Mouse (Mus musculus) brown adipose tissue, adult 24 weeks (tissue): Measurements from ENCODE around the gene Get4. TPM values are rescaled to one million over a fixed set of nuclear protein-coding genes. Genes with fewer than 3 reads are reported as not detected.

Source experiments
- H3K27ac ChIP-seq: fragments of 200-500 bp; replicated peaks from 2 replicates; pipeline ENCODE4 v1.5.1; 2012; ENCODE audit warnings: low read depth, mild to moderate bottlenecking, low read length
- H3K4me1 ChIP-seq: fragments of 200-500 bp; 2 replicates; pipeline ENCODE4 v1.6.1; 2012; ENCODE audit warnings: low read length, mixed read lengths; ENCODE audit not compliant: control insufficient read depth, insufficient read depth, insufficient read length
- H3K4me3 ChIP-seq: fragments of 200-500 bp; 2 replicates; pipeline ENCODE4 v1.5.1; 2012; ENCODE audit warnings: low read depth, mild to moderate bottlenecking, low read length, moderate library complexity; ENCODE audit not compliant: insufficient read depth
- polyA plus RNA-seq: library from polyadenylated mRNA; stranded (reverse); fragments of >200 nt; gene quantifications from 2 replicates; pipeline ENCODE4 v1.2.4, GENCODE M21; 2012; ENCODE audit not compliant: missing spikeins, insufficient read depth, insufficient read length

Get4 gene
- polyA plus RNA-seq, 1 experiment: 36.7 TPM

DNA sequence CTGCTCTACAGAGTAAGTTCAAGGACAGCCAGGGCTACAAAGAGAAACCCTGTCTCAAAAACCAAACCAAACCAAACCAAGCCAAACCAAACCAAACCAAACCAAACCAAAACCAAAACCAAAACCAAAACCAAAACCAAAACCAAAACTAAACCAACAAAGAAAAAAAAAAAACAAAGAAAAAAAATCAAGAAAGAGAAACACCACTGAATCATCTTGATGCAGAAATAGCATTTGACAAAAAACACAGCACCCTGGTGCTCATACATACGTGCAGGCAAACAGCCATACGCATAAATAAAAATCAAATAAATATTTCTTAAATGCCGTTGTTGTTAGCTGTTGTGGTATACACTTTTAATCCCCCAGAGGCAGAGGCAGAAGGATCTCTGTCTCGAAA lies 58.4 kb downstream of the Get4 start:
- Histone ChIP-seq H3K4me1 (no peaks in the 10 kb centered on the region), H3K4me3 (no peak overlapping the region), H3K27ac (no peak overlapping the region)

DNA sequence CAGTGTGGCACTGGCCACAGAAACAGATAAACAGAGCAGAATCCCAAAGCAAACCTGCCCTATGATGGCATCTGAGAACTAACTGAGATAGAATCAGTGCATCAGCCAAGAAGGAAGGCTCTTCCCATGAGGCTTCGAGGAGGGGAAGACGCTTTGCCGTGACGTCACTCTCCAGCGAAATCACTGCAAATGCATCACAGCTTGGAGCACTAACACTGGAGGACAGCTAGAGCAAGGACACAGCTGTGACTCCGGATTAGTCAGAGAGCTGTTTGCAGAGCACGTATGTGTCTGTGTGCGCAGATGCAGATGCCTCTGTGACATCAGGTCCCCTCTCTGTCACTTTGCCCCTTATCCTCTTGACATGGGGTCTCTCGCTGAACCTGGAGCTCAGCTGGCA lies 59.7 kb downstream of the Get4 start:
- no peak overlapping the region for H3K4me3 ChIP-seq
- no peak overlapping the region for H3K27ac ChIP-seq
- no peaks in the 10 kb centered on the region for H3K4me1 ChIP-seq

DNA sequence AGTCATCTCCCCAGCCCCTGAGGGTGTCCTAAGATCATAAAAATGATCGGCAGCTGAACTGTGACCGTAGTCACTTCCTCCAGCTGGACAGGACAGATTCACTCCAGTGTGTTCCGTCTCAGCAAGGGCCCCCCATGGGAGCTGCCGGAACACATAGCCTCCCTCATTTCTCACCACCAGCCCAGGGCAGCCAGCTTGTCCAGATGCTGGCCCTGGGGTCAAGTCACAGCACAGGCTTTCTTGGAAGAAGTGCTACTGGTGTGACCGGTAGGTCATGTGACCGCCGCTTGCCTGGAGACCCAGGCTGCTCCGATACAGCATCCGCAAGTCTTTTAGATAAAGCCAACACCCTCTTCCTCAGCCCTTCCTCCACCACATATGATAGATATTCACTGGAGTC lies 61.4 kb downstream of the Get4 start:
- no peak overlapping the region for H3K4me3 ChIP-seq
- no peaks in the 10 kb centered on the region for H3K4me1 ChIP-seq
- H3K27ac ChIP-seq: no peak overlapping the region

DNA sequence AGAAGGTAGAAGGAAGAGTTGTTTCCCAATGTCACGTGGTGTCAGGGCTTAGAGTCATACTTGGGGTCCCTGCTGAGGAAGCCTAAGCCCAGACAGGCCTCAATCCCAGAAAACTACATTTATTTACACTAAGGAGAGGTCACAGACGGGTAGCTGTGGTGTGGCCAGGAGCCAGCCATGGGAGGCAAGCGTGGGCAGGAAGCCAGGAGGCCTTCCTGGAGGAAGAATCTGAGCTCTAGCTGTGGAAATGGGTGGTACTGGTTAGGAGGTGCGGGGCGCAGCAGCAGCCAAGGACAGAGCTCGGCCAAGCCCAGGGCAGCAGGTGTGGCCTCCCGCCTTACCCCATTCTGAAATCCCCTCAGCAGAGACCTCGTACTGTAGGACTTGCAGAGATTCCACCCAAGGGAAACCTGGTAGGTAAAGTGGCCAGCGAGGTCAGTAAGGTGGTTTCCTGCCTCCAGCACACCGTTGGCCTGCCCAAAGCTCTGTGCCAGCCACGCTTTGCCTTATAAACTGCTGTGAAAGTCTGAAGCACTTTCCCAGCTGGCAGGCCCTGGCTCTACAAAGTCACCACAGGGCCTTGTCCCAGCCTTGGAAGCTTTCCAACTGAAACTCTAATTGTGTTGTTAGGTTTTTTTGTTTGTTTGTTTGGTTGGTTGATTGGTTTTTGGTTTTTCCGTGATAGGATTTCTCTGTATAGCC lies 63.0 kb downstream of the Get4 start:
- Histone ChIP-seq H3K4me1 (no peaks in the 10 kb centered on the region; the same call in 1 of the 2 replicates), H3K4me3 (no peak overlapping the region), H3K27ac (no peak overlapping the region)

DNA sequence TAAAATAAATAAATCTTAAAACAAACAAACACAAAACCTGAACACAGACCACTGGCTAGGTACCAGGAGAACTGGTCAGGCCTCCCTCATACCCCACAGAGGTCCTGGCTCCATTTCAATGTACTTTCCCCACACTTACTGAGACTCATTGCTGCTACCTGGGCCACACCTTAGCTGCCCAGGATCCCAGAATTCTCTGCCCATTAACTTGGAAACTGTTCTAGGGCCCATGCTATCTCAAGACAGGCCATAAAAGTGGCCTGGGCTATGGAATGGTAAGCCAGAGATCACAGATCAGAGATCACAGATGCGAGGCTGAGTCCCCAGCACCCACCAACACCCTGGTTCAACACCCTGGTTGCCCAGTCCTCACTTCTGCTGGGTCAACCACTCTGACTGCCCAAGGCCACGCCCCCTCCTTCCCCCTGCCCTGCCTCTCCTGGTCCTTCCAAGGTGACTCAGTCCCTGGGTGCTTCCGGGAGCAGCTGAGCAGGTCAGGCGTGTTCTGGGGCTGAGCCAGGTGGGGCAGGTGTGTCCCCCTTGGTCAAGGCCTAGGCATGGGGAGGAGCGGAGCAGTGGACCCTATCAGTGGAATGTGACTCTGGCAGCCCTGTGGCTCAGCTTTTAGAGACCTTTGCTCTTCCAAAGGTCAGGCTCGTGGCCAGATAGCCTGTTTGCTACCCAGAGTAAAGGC lies 65.0 kb downstream of the Get4 start:
- H3K4me1 ChIP-seq: no peaks in the 10 kb centered on the region; the same call in 1 of the 2 replicates
- no peak overlapping the region for H3K27ac ChIP-seq
- no peak overlapping the region for H3K4me3 ChIP-seq

DNA sequence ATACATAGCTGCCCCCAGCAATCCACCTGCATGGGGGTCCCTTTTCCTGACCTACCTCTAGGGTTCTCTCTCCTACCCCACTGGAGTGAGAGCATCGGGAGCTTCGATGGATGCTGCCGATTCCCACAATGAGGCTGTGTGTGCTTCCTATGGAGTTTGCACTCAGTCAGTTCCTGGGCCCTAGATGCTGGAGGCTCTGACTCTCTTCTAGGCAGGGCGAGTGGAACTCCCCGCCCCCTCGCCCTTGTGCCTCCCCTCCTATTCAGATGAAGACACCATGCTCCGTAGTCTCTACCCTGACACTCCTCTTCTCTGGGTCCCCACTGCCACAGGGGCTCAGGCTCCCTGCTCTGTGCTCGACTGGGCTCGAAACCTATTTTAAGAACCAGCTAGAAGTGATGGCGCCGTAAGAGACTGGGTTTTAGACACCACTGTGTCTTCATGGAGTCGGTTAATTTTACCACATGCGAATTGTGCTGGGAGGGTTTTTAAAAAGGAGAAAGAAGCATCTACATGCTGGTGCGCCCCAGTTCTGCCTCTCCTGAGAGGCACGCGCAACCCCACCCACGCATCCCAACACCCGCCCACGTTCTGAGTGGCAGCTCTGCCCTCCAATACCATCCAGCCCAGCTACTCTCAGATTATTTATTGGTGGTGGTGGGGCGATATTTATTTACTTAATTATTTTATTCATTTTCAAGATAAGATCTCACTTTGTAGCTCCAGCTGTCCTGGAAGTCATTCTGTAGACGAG lies 65.8 kb downstream of the Get4 start:
- H3K4me3 ChIP-seq: no peak overlapping the region
- no peak overlapping the region for H3K27ac ChIP-seq
- no peaks in the 10 kb centered on the region; the same call in 1 of the 2 replicates for H3K4me1 ChIP-seq

Other genes with a start within 250 kb of the Get4 start
- gene Prkar1b, start 102.3 kb upstream of the Get4 start, polyA plus RNA-seq: 1.0 and 2.3 TPM in 2 replicates
- gene Dnaaf5, start 102.1 kb upstream of the Get4 start, polyA plus RNA-seq: 7.9 and 8.2 TPM in 2 replicates
- gene Sun1, start 51.7 kb upstream of the Get4 start, polyA plus RNA-seq: 19.0 and 20.1 TPM in 2 replicates
- 14.9 and 20.4 TPM in 2 replicates for gene Adap1, start 73.3 kb downstream of the Get4 start, polyA plus RNA-seq
- gene Cox19, start 99.1 kb downstream of the Get4 start, polyA plus RNA-seq: 250 and 278 TPM in 2 replicates
- gene Cyp2w1, start 100.3 kb downstream of the Get4 start, polyA plus RNA-seq: not detected in 2 replicates
- gene Gpr146, start 125.4 kb downstream of the Get4 start, polyA plus RNA-seq: 18.1 and 19.7 TPM in 2 replicates
- gene C130050O18Rik, start 153.0 kb downstream of the Get4 start, polyA plus RNA-seq: 1.3 TPM in 1 of 2 replicates, not detected in the other
- gene Gper1, start 170.8 kb downstream of the Get4 start, polyA plus RNA-seq: 1.8 TPM in 1 of 2 replicates, not detected in the other
- 3.5 and 6.0 TPM in 2 replicates for gene 3110082I17Rik, start 208.2 kb downstream of the Get4 start, polyA plus RNA-seq
- 12.4 and 13.1 TPM in 2 replicates for gene Zfand2a, start 232.2 kb downstream of the Get4 start, polyA plus RNA-seq